Mouse (Mus musculus): Measurements from ENCODE around the gene Speer4f1. TPM values are rescaled to one million over a fixed set of nuclear protein-coding genes. Genes with fewer than 3 reads are reported as not detected.

Speer4f1 gene
- not detected for total RNA-seq (2023)

GRCm38 (mm10) chr5:17475798-17476197, at the start of gene Speer4f1:
Gene Speer4f1, plus strand, starts transcription at chr5:17476098.

Other genes starting within 250 kb of the Speer4f1 start
- gene Speer4f2, start 102.9 kb upstream of the Speer4f1 start, total RNA-seq (2023), result not detected
- 1.6 TPM for gene Sema3c, start 98.2 kb downstream of the Speer4f1 start, total RNA-seq (2023)